20 mouse cellular contexts compared by ENCODE assay signal in the genomic region with DNA sequence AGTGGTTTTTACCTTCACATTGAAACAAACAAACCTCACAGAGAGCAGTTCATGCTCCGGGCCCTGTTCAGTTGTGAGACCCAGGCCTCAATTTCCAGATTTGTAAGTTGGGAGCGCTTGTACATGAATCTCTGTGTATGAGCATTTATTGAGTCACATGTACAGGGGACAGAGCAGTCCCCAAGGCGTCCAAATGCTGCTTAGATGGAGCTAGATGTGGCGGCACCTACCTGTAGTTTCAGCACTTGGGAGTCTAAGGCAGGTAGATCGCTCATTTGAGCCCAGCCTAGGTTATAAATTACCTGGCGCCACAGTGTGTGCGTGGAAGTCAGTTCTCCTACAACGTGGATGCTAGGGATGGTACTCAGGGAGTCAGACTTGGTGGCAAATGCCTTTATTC. TPM values are rescaled to one million over a fixed set of nuclear protein-coding genes. Genes with fewer than 3 reads are reported as not detected.
DNase-seq lines count a peak whose midpoint lies in the region; ATAC-seq and TF ChIP-seq lines count a peak whose summit lies in the region.
"Had no signal": no experiment of that assay in that cellular context is flagged by ENCODE, and none has a peak within 500 bp of the region (broad histone marks: within the 10 kb centered on the region; RNA-seq: fewer than 3 reads in every experiment).

No protein-coding gene starts in this region.

- no peak overlapping the region for H3K4me2 ChIP-seq in forebrain, embryonic 11.5 days (ENCODE audit: low read depth, low read length, severe bottlenecking)
- H3K4me2 ChIP-seq in forebrain, embryonic 16.5 days (ENCODE audit: low read length): no peak overlapping the region
- no peak overlapping the region for H3K4me2 ChIP-seq in lung, embryonic 14.5 days
- H3K4me2 ChIP-seq in liver, embryonic 15.5 days: peak overlapping the region; percentile 92

- no peak overlapping the region for H3K9ac ChIP-seq in forebrain, embryonic 11.5 days (ENCODE audit: low read length)
- H3K9ac ChIP-seq in forebrain, embryonic 16.5 days (replicated peaks; ENCODE audit: low read depth, low read length): no peak overlapping the region
- H3K9ac ChIP-seq in lung, embryonic 14.5 days: no peak overlapping the region
- H3K9ac ChIP-seq in liver, embryonic 15.5 days: peak overlapping the region; percentile 59

- H3K27ac ChIP-seq in forebrain, embryonic 11.5 days (ENCODE audit: low read depth, low read length): 0 out of 2 replicates have a peak overlapping the region, but pooled peaks have one; percentile 12
- no peak overlapping the region for H3K27ac ChIP-seq in forebrain, embryonic 16.5 days (ENCODE audit: low read length)
- peak overlapping the region; percentile 7; the same call in 1 of the 2 replicates for H3K27ac ChIP-seq in lung, embryonic 14.5 days (ENCODE audit: low read depth)
- peak overlapping the region; percentile 78 for H3K27ac ChIP-seq in bone marrow, adult 2 months (ENCODE audit: control insufficient read depth, insufficient read depth, low read depth, low read length, poor library complexity)
- H3K27ac ChIP-seq in liver, embryonic 15.5 days (replicated peaks): peak overlapping the region; percentile 98
- H3K27ac ChIP-seq: embryonic facial prominence, embryonic 12.5 days; midbrain, embryonic 13.5 days; neural tube, embryonic 12.5 days had no signal

- H3K27me3 ChIP-seq in forebrain, embryonic 11.5 days (ENCODE audit: control insufficient read depth, insufficient read depth, low read length): peaks cover 5% of the 10 kb centered on the region
- H3K27me3 ChIP-seq in forebrain, embryonic 16.5 days (replicated peaks; ENCODE audit: control insufficient read depth, insufficient read depth, low read length): peaks cover 5% of the 10 kb centered on the region; the same call in 1 of the 2 replicates
- peaks cover 7% of the 10 kb centered on the region; the same call in 1 of the 2 replicates for H3K27me3 ChIP-seq in lung, embryonic 14.5 days (ENCODE audit: insufficient read depth, low read length)
- H3K27me3 ChIP-seq in liver, embryonic 15.5 days: no peaks in the 10 kb centered on the region
- H3K27me3 ChIP-seq: neural tube, embryonic 12.5 days had no signal

- no peak for DNase-seq in forebrain, embryonic 11.5 days (ENCODE audit: low spot score)
- no peak for DNase-seq in lung, embryonic 14.5 days
- no peak for DNase-seq in lung, adult 2 months
- no peak for DNase-seq in ovary, adult 18-20 months (ENCODE audit: low spot score)
- DNase-seq in gastrocnemius, postnatal 10 days: no peak
- DNase-seq: kidney, adult 18-20 months; lung, postnatal 14 days had no signal

- H3K36me3 ChIP-seq in forebrain, embryonic 11.5 days (ENCODE audit: control insufficient read depth, insufficient read depth, low read length): no peaks in the 10 kb centered on the region
- no peaks in the 10 kb centered on the region for H3K36me3 ChIP-seq in forebrain, embryonic 16.5 days (ENCODE audit: control insufficient read depth, insufficient read depth)
- H3K36me3 ChIP-seq in lung, embryonic 14.5 days (ENCODE audit: insufficient read depth): no peaks in the 10 kb centered on the region
- H3K36me3 ChIP-seq in liver, embryonic 15.5 days (replicated peaks): peaks cover 79% of the 10 kb centered on the region
- H3K36me3 ChIP-seq: embryonic facial prominence, embryonic 12.5 days; hindbrain, embryonic 10.5 days; midbrain, embryonic 13.5 days; neural tube, embryonic 12.5 days had no signal

- TF ChIP-seq POLR2A in lung, adult 2 months (IDR thresholded peaks at IDR 0.05; ENCODE audit: borderline replicate concordance, extremely low read depth, low read depth, low read length): no peak
- no peak for TF ChIP-seq POLR2A in bone marrow, adult 2 months (IDR thresholded peaks at IDR 0.05; ENCODE audit: borderline replicate concordance, control insufficient read depth, low read depth, low read length)

- TF ChIP-seq CTCF in lung, embryonic 14.5 days (IDR thresholded peaks at IDR 0.05; ENCODE audit: low read depth): no peak
- TF ChIP-seq CTCF in lung, adult 2 months (IDR thresholded peaks at IDR 0.05; ENCODE audit: insufficient read depth, low read length): no peak
- no peak for TF ChIP-seq CTCF in bone marrow, adult 2 months (IDR thresholded peaks at IDR 0.05; ENCODE audit: control insufficient read depth, insufficient read depth, low read length)

- no peak for ATAC-seq in forebrain, embryonic 11.5 days (replicated peaks; ENCODE audit: low FRiP score)
- no peak for ATAC-seq in forebrain, embryonic 16.5 days
- ATAC-seq in lung, embryonic 14.5 days (ENCODE audit: insufficient read depth): no peak
- ATAC-seq in liver, embryonic 15.5 days (ENCODE audit: insufficient read depth): peak; percentile 1; the same call in 1 of the 2 replicates
- ATAC-seq: forebrain, embryonic 14.5 days had no signal

- H3K4me3 ChIP-seq in forebrain, embryonic 11.5 days (ENCODE audit: low read depth, low read length): no peak overlapping the region
- no peak overlapping the region for H3K4me3 ChIP-seq in forebrain, embryonic 16.5 days (replicated peaks; ENCODE audit: low read length)
- H3K4me3 ChIP-seq in lung, embryonic 14.5 days (ENCODE audit: low read depth, low read length): no peak overlapping the region
- H3K4me3 ChIP-seq in lung, adult 2 months (replicated peaks; ENCODE audit: extremely low read depth, low read depth, low read length): no peak overlapping the region
- H3K4me3 ChIP-seq in bone marrow, adult 2 months (replicated peaks; ENCODE audit: control insufficient read depth, low read depth, low read length): peak overlapping the region; percentile 31
- H3K4me3 ChIP-seq in liver, embryonic 15.5 days (replicated peaks): peak overlapping the region; percentile 62

- peaks cover 5% of the 10 kb centered on the region; the same call in 1 of the 2 replicates for H3K4me1 ChIP-seq in forebrain, embryonic 11.5 days (replicated peaks; ENCODE audit: control insufficient read depth, insufficient read depth, low read length)
- H3K4me1 ChIP-seq in forebrain, embryonic 16.5 days (replicated peaks; ENCODE audit: control insufficient read depth, insufficient read depth, low read length): peaks cover 14% of the 10 kb centered on the region
- H3K4me1 ChIP-seq in lung, embryonic 14.5 days (ENCODE audit: insufficient read depth): peaks cover 3% of the 10 kb centered on the region; the same call in 1 of the 2 replicates
- peaks cover 12% of the 10 kb centered on the region for H3K4me1 ChIP-seq in lung, adult 2 months (ENCODE audit: control insufficient read depth, insufficient read depth, low read length)
- H3K4me1 ChIP-seq in bone marrow, adult 2 months (ENCODE audit: control insufficient read depth, insufficient read depth, low read length): peaks cover 9% of the 10 kb centered on the region
- peaks cover 91% of the 10 kb centered on the region for H3K4me1 ChIP-seq in liver, embryonic 15.5 days (replicated peaks)

- H3K9me3 ChIP-seq in forebrain, embryonic 11.5 days (ENCODE audit: control insufficient read depth, low read length): no peaks in the 10 kb centered on the region
- no peaks in the 10 kb centered on the region for H3K9me3 ChIP-seq in forebrain, embryonic 16.5 days (ENCODE audit: control insufficient read depth, low read length)
- H3K9me3 ChIP-seq in lung, embryonic 14.5 days (ENCODE audit: low read depth, low read length): no peaks in the 10 kb centered on the region
- no peaks in the 10 kb centered on the region for H3K9me3 ChIP-seq in liver, embryonic 15.5 days (replicated peaks)
- H3K9me3 ChIP-seq: embryonic facial prominence, embryonic 12.5 days; midbrain, embryonic 13.5 days; neural tube, embryonic 12.5 days had no signal

- WGBS in forebrain, embryonic 11.5 days: 89% methylated on average over 8 of the region's 8 CpGs
- WGBS in forebrain, embryonic 16.5 days: 88% methylated on average over 8 of the region's 8 CpGs
- 83% methylated on average over 8 of the region's 8 CpGs for WGBS in lung, embryonic 14.5 days
- WGBS in lung, adult 2 months: 87% methylated on average over 8 of the region's 8 CpGs
- 77% methylated on average over 8 of the region's 8 CpGs for WGBS in bone marrow, adult 2 months
- 59% methylated on average over 8 of the region's 8 CpGs for whole genome bisulfite sequencing in liver, embryonic 15.5 days (ENCODE audit: insufficient replicate concordance)

RNA-seq across cellular contexts. Expression of a gene that starts 6.4 kb away (rescaled TPM):
- polyA plus RNA-seq in forebrain, embryonic 11.5 days (2014; fragmentation: Nextera tagmentation; extraction: Ambion mirVana): 3.5 and 4.1 TPM in 2 replicates
- 0.63 and 0.80 TPM in 2 replicates for polyA plus RNA-seq in forebrain, embryonic 16.5 days (2015; fragmentation: Nextera tagmentation; extraction: Ambion mirVana)
- polyA plus RNA-seq in lung, embryonic 14.5 days (2014; fragmentation: Nextera tagmentation; extraction: Ambion mirVana): 1.6 and 1.7 TPM in 2 replicates
- polyA plus RNA-seq in lung, adult 2 months (2012; rRNA removed): 9.0 and 11.3 TPM in 2 replicates
- 118 and 180 TPM in 2 replicates for polyA plus RNA-seq in bone marrow, adult 2 months (2011; ENCODE audit: insufficient read depth, insufficient read length, low replicate concordance, missing spikeins)
- polyA plus RNA-seq in liver, embryonic 15.5 days (2015; fragmentation: Nextera tagmentation; extraction: Ambion mirVana): 127 and 144 TPM in 2 replicates
- 1 to 10 TPM in 1 of 2 experiments, under 1 TPM in 1; 0.14 to 1.8 TPM for total RNA-seq in gastrocnemius, postnatal 10 days (2021)

RNA-seq across cellular contexts. Expression of a gene that starts 23.0 kb away (rescaled TPM):
- polyA plus RNA-seq in forebrain, embryonic 11.5 days (2014; fragmentation: Nextera tagmentation; extraction: Ambion mirVana): 29.6 and 29.8 TPM in 2 replicates
- 30.3 and 35.2 TPM in 2 replicates for polyA plus RNA-seq in forebrain, embryonic 16.5 days (2015; fragmentation: Nextera tagmentation; extraction: Ambion mirVana)
- polyA plus RNA-seq in lung, embryonic 14.5 days (2014; fragmentation: Nextera tagmentation; extraction: Ambion mirVana): 21.5 and 24.5 TPM in 2 replicates
- polyA plus RNA-seq in lung, adult 2 months (2012; rRNA removed): 35.8 and 58.4 TPM in 2 replicates
- polyA plus RNA-seq in bone marrow, adult 2 months (2011; ENCODE audit: insufficient read depth, insufficient read length, low replicate concordance, missing spikeins): 32.3 and 59.7 TPM in 2 replicates
- polyA plus RNA-seq in liver, embryonic 15.5 days (2015; fragmentation: Nextera tagmentation; extraction: Ambion mirVana): 14.8 and 15.9 TPM in 2 replicates
- 10 to 100 TPM; 15.4 to 17.1 TPM for total RNA-seq in gastrocnemius, postnatal 10 days (2021)

RNA-seq across cellular contexts. Expression of a gene that starts 27.5 kb away (rescaled TPM):
- polyA plus RNA-seq in forebrain, embryonic 11.5 days (2014; fragmentation: Nextera tagmentation; extraction: Ambion mirVana): not detected in 2 replicates
- polyA plus RNA-seq in forebrain, embryonic 16.5 days (2015; fragmentation: Nextera tagmentation; extraction: Ambion mirVana): not detected in 2 replicates
- not detected in 2 replicates for polyA plus RNA-seq in lung, embryonic 14.5 days (2014; fragmentation: Nextera tagmentation; extraction: Ambion mirVana)
- 32.1 TPM in 1 of 2 replicates, not detected in the other for polyA plus RNA-seq in lung, adult 2 months (2012; rRNA removed)
- not detected in 2 replicates for polyA plus RNA-seq in bone marrow, adult 2 months (2011; ENCODE audit: insufficient read depth, insufficient read length, low replicate concordance, missing spikeins)
- polyA plus RNA-seq in liver, embryonic 15.5 days (2015; fragmentation: Nextera tagmentation; extraction: Ambion mirVana): not detected in 2 replicates
- not detected for total RNA-seq in gastrocnemius, postnatal 10 days (2021)
- total RNA-seq: adrenal gland, postnatal 10 days; gastrocnemius, postnatal 25 days; layer of hippocampus, postnatal 25 days had no signal
- polyA plus RNA-seq: embryonic facial prominence, embryonic 12.5 days; forebrain, embryonic 14.5 days; hindbrain, embryonic 10.5 days; limb, embryonic 11.5 days; midbrain, embryonic 13.5 days; neural tube, embryonic 12.5 days; urinary bladder, adult 2 months had no signal

RNA-seq across cellular contexts. Expression of a gene that starts 42.7 kb away (rescaled TPM):
- 0.23 TPM in 1 of 2 replicates, not detected in the other for polyA plus RNA-seq in forebrain, embryonic 11.5 days (2014; fragmentation: Nextera tagmentation; extraction: Ambion mirVana)
- polyA plus RNA-seq in forebrain, embryonic 16.5 days (2015; fragmentation: Nextera tagmentation; extraction: Ambion mirVana): not detected in 2 replicates
- polyA plus RNA-seq in lung, embryonic 14.5 days (2014; fragmentation: Nextera tagmentation; extraction: Ambion mirVana): not detected in 2 replicates
- 0.58 and 2.0 TPM in 2 replicates for polyA plus RNA-seq in lung, adult 2 months (2012; rRNA removed)
- polyA plus RNA-seq in bone marrow, adult 2 months (2011; ENCODE audit: insufficient read depth, insufficient read length, low replicate concordance, missing spikeins): not detected in 2 replicates
- not detected in 2 replicates for polyA plus RNA-seq in liver, embryonic 15.5 days (2015; fragmentation: Nextera tagmentation; extraction: Ambion mirVana)
- not detected for total RNA-seq in gastrocnemius, postnatal 10 days (2021)
- total RNA-seq: gastrocnemius, postnatal 25 days; layer of hippocampus, postnatal 25 days had no signal
- polyA plus RNA-seq: limb, embryonic 11.5 days; midbrain, embryonic 13.5 days; neural tube, embryonic 12.5 days had no signal

RNA-seq across cellular contexts. Expression of a gene that starts 60.0 kb away (rescaled TPM):
- 15.2 and 15.9 TPM in 2 replicates for polyA plus RNA-seq in forebrain, embryonic 11.5 days (2014; fragmentation: Nextera tagmentation; extraction: Ambion mirVana)
- 25.9 and 26.6 TPM in 2 replicates for polyA plus RNA-seq in forebrain, embryonic 16.5 days (2015; fragmentation: Nextera tagmentation; extraction: Ambion mirVana)
- 8.6 and 9.8 TPM in 2 replicates for polyA plus RNA-seq in lung, embryonic 14.5 days (2014; fragmentation: Nextera tagmentation; extraction: Ambion mirVana)
- 3.9 and 9.0 TPM in 2 replicates for polyA plus RNA-seq in lung, adult 2 months (2012; rRNA removed)
- polyA plus RNA-seq in bone marrow, adult 2 months (2011; ENCODE audit: insufficient read depth, insufficient read length, low replicate concordance, missing spikeins): 1.9 and 5.4 TPM in 2 replicates
- polyA plus RNA-seq in liver, embryonic 15.5 days (2015; fragmentation: Nextera tagmentation; extraction: Ambion mirVana): 1.7 TPM in 2 replicates
- total RNA-seq in gastrocnemius, postnatal 10 days (2021): 1 to 10 TPM; 2.1 to 4.0 TPM

Comparison
In these comparisons a context has a peak if more than half of its experiments do, and no peak if none do; other contexts are left out.
1. H3K4me3 ChIP-seq: peak in bone marrow, adult 2 months (single experiment) and liver, embryonic 15.5 days (single experiment); none in forebrain, embryonic 11.5 days (single experiment), forebrain, embryonic 16.5 days (single experiment), lung, embryonic 14.5 days (single experiment) and lung, adult 2 months (single experiment).